Mouse (Mus musculus): ENCODE data around the gene Slc39a8.

DNA sequence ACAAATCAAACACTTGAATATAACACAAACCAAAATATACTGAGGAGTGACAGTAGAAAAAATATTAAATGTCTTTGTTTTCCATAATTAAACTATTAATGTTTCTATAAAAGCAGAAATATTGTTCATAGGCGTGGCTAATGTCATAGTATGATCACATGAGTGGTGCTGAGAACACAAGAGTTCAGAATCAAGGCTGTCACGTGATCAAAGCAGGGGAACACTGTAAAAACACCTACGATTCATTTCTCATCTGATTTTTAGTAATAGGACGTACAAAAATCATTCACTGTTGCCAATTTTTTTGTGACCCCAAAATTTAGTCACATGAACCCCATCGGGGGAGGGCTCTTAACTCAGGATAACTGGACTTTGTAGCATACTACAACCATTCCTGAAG is 47.2 kb downstream of the Slc39a8 start:
- TF ChIP-seq CTCF (IDR thresholded peaks at IDR 0.05; ENCODE audit: extremely low read depth, insufficient read depth, low read length) = no peak
- TF ChIP-seq POLR2A (IDR thresholded peaks at IDR 0.05; ENCODE audit: extremely low read depth, insufficient read depth, low read length) = no peak

Measured in cortical plate, adult 2 months (tissue).